ENCODE assay signal across 7 mouse cellular contexts in genomic region chr13:62472661-62473060, GRCm38 (mm10). TPM values are rescaled to one million over a fixed set of nuclear protein-coding genes. Genes with fewer than 3 reads are reported as not detected.
DNase-seq lines count a peak whose midpoint lies in the region; ATAC-seq and TF ChIP-seq lines count a peak whose summit lies in the region.
"Not testable (repeated sequence)": the region's sequence is repeated elsewhere in the genome, so short reads cannot be mapped to it uniquely, and the experiment has no call there.

No protein-coding gene starts in this region.

- H3K27me3 ChIP-seq in CH12.LX (replicated peaks); MEL (ENCODE audit: control insufficient read depth in 1 of 2, insufficient read depth in 2 of 2, low read length in 2 of 2); Patski: not testable (repeated sequence)

- TF ChIP-seq CTCF in CH12.LX (conservative IDR thresholded peaks at IDR 0.05 in 1 of 2, IDR thresholded peaks at IDR 0.05 in 1 of 2; ENCODE audit: low read depth in 2 of 2, low read length in 2 of 2); MEL (IDR thresholded peaks at IDR 0.05 in 2 of 3, conservative IDR thresholded peaks at IDR 0.05 in 1 of 3; ENCODE audit: control insufficient read depth in 1 of 3, insufficient read depth in 1 of 3, low read depth in 2 of 3, low read length in 3 of 3, poor library complexity in 1 of 3, severe bottlenecking in 1 of 3); Patski (IDR thresholded peaks at IDR 0.05): not testable (repeated sequence)

- DNase-seq in 3T3-L1 (ENCODE audit: low read depth, low spot score) (peak; percentile 74), CH12.LX (ENCODE audit: extremely low read depth) (peak; percentile 4), MEL (ENCODE audit: low read depth, low spot score) (peak; percentile 13), Patski (ENCODE audit: low read depth, low spot score) (peak; percentile 27)
- DNase-seq in induced T-regulatory cell, adult 2 months (ENCODE audit: low read depth) = peak; percentile 3
- peak; percentile 6 to 13 for DNase-seq in kidney, adult 8-10 months
- DNase-seq in lung, postnatal 25 days (ENCODE audit: low spot score) = peak; percentile 19

- H3K27ac ChIP-seq in CH12.LX (ENCODE audit: insufficient read depth, low read depth); MEL (ENCODE audit: control insufficient read depth, low read depth, low read length): not testable (repeated sequence)

- H3K9ac ChIP-seq in CH12.LX (ENCODE audit: insufficient read depth, low read depth); MEL (ENCODE audit: control insufficient read depth, low read depth, low read length, poor library complexity, severe bottlenecking): not testable (repeated sequence)

- not testable (repeated sequence) for H3K4me2 ChIP-seq in CH12.LX (ENCODE audit: insufficient read depth, low read depth, poor library complexity, severe bottlenecking)

- CTCF ChIA-PET in Patski (lab: Charles Lee) = not testable (repeated sequence)

- H3K9me3 ChIP-seq in CH12.LX (replicated peaks; ENCODE audit: low read length); MEL (replicated peaks; ENCODE audit: insufficient read depth, low read length): not testable (repeated sequence)

- H3K4me3 ChIP-seq in CH12.LX (replicated peaks in 1 of 3; ENCODE audit: low read depth in 2 of 3, low read length in 2 of 3, poor library complexity in 1 of 3); MEL (ENCODE audit: control insufficient read depth in 1 of 2, insufficient read depth in 1 of 2, low read depth in 2 of 2, low read length in 2 of 2): not testable (repeated sequence)

- not testable (repeated sequence) for H3K36me3 ChIP-seq in CH12.LX (replicated peaks in 1 of 2; ENCODE audit: control insufficient read depth in 1 of 2, insufficient read depth in 1 of 2, low read length in 1 of 2); MEL (ENCODE audit: control insufficient read depth in 1 of 2, insufficient read depth in 2 of 2, low read length in 2 of 2)

- dilution Hi-C loops in CH12.LX (cut with MboI; ENCODE audit: extremely low pct_ligation_motif_present, extremely low pct_unique_long_range_greater_than_20kb, low sequenced_read_pairs) = not testable (repeated sequence)

- not testable (repeated sequence) for H3K4me1 ChIP-seq in CH12.LX (ENCODE audit: control insufficient read depth in 1 of 2, insufficient read depth in 2 of 2); MEL (ENCODE audit: control insufficient read depth in 1 of 2, insufficient read depth in 2 of 2, low read length in 2 of 2)

- POLR2A ChIA-PET in Patski (lab: Charles Lee) = not testable (repeated sequence)

- not testable (repeated sequence) for ATAC-seq in Patski

- not testable (repeated sequence) for H3K79me2 ChIP-seq in CH12.LX (replicated peaks; ENCODE audit: control insufficient read depth, extremely low read depth, insufficient read depth, poor library complexity, severe bottlenecking); MEL (ENCODE audit: control insufficient read depth, insufficient read depth, low read length, poor library complexity)

- in situ Hi-C loops in CH12.LX (cut with MboI; ENCODE audit: low pct_ligation_motif_present, low pct_unique_long_range_greater_than_20kb, low sequenced_read_pairs); Patski (cut with MboI; ENCODE audit: low pct_unique_long_range_greater_than_20kb): not testable (repeated sequence)

- TF ChIP-seq EP300 in CH12.LX (IDR thresholded peaks at IDR 0.05; ENCODE audit: low read length); MEL (IDR thresholded peaks at IDR 0.05; ENCODE audit: low read depth in 1 of 2, low read length in 2 of 2): not testable (repeated sequence)

- not testable (repeated sequence) for TF ChIP-seq RAD21 in CH12.LX (IDR thresholded peaks at IDR 0.05; ENCODE audit: low read depth, low read length); MEL (IDR thresholded peaks at IDR 0.05; ENCODE audit: low read depth, low read length)

- not testable (repeated sequence) for TF ChIP-seq POLR2A in CH12.LX (IDR thresholded peaks at IDR 0.05; ENCODE audit: low read depth, low read length); MEL (IDR thresholded peaks at IDR 0.05; ENCODE audit: control insufficient read depth in 1 of 2, insufficient read depth in 1 of 2, low read depth in 1 of 2, low read length in 2 of 2, poor library complexity in 1 of 2)

RNA-seq across cellular contexts. Expression of gene Gm49359, which starts 6.0 kb away (rescaled TPM):
- 4.2 and 4.8 TPM in 2 replicates for total RNA-seq in CH12.LX (2012; rRNA removed)
- total RNA-seq in CH12.LX (2014; rRNA removed) = 8.3 and 11.2 TPM in 2 replicates
- polyA plus RNA-seq in CH12.LX (2012; ENCODE audit: insufficient read length, low read depth) = 5.6 and 6.6 TPM in 2 replicates
- total RNA-seq in MEL (2012; rRNA removed) = 3.5 TPM in 2 replicates
- polyA plus RNA-seq in MEL (2012; ENCODE audit: insufficient read depth in 1 of 2, insufficient read length in 2 of 2, low read depth in 1 of 2, low replicate concordance in 2 of 2, missing spikeins in 1 of 2) = 100 to 1,000 TPM in 1 of 2 experiments, 1 to 10 TPM in 1; 5.2 to 144 TPM
- polyA plus RNA-seq in Patski (2021) = 9.1 TPM

Comparison
In these comparisons a context has a peak if more than half of its experiments do, and no peak if none do; other contexts are left out.
1. DNase-seq: peak in every context shown above with its lines; median percentile 74 in 3T3-L1; 27 in Patski; 19 in lung, postnatal 25 days; 13 in MEL; 10 in kidney, adult 8-10 months; 4 in CH12.LX; 3 in induced T-regulatory cell, adult 2 months.